Mouse (Mus musculus): ENCODE data around the gene Qsox1.
A peak's percentile ranks its signal among the peaks of the same experiment; 100 is the strongest.

- TF ChIP-seq SIN3A (IDR thresholded peaks at IDR 0.05; ENCODE audit: low read length) = peak; percentile 100
- peak; percentile 67 for TF ChIP-seq USF1 (IDR thresholded peaks at IDR 0.05; ENCODE audit: low read depth, low read length)
- peak; percentile 69; the same call in 1 of the 2 replicates for TF ChIP-seq BHLHE40 (IDR thresholded peaks at IDR 0.05; ENCODE audit: borderline replicate concordance, low read depth, low read length)
- 0 out of 2 replicates have a peak, but pooled peaks have one; percentile 51 for TF ChIP-seq MYC (IDR thresholded peaks at IDR 0.05; ENCODE audit: low read depth, low read length)
- no peak for TF ChIP-seq TAL1 (IDR thresholded peaks at IDR 0.05; ENCODE audit: low read length)
- TF ChIP-seq NELFE (IDR thresholded peaks at IDR 0.05; ENCODE audit: low read depth, low read length) = no peak
- no peak for TF ChIP-seq ZNF384 (IDR thresholded peaks at IDR 0.05; ENCODE audit: low read depth, low read length)
- TF ChIP-seq GATA1 (IDR thresholded peaks at IDR 0.05; ENCODE audit: low read depth, low read length) = no peak
These were observed 3.5 kb upstream of the Qsox1 start for GRCm38 (mm10) chr1:155816167-155816566.
